In the genomic region with DNA sequence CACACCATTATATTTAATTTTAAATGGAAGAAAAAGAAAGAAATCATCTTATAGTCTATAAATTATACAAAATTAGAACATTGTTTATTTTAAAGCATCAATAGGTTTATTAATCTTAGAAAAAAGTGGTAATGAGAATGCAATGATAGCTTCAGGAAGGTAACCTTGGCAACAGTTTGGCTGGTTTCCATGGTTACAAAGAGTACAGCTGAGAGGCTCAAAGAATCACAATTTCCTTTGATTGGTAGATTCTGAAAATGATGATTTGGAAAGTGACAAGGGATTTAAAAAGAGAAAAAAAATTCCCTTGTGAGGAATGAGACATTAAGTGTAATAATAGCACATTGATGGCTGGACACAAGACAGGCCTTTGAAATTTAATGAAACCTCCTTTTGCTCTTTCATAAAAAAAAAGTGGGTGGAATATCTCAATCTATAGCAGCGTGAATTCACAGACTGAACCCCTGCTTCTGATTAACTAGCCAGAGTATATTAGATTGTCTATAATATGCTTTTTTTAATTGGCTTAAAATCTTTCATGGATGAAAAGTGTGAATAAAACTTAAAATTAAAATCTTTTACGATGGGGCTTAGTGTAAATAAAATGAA, we compare ENCODE assay signal across 14 mouse cellular contexts. TPM values are rescaled to one million over a fixed set of nuclear protein-coding genes. Genes with fewer than 3 reads are reported as not detected.
DNase-seq lines count a peak whose midpoint lies in the region; ATAC-seq and TF ChIP-seq lines count a peak whose summit lies in the region.
"Had no signal": no experiment of that assay in that cellular context is flagged by ENCODE, and none has a peak within 500 bp of the region (broad histone marks: within the 10 kb centered on the region; RNA-seq: fewer than 3 reads in every experiment).

No protein-coding gene starts in this region.

- TF ChIP-seq CTCF in layer of hippocampus, adult 2 months (conservative IDR thresholded peaks at IDR 0.05), result no peak
- no peak for TF ChIP-seq CTCF in midbrain, postnatal 0 days (IDR thresholded peaks at IDR 0.05)

- H3K27me3 ChIP-seq in forebrain, embryonic 13.5 days, result no peaks in the 10 kb centered on the region
- H3K27me3 ChIP-seq in midbrain, postnatal 0 days (ENCODE audit: insufficient read depth, low read length), result no peaks in the 10 kb centered on the region
- H3K27me3 ChIP-seq: embryonic facial prominence, embryonic 13.5 days; heart, embryonic 15.5 days had no signal

- no peaks in the 10 kb centered on the region for H3K9me3 ChIP-seq in forebrain, embryonic 13.5 days (replicated peaks)
- H3K9me3 ChIP-seq in midbrain, postnatal 0 days (ENCODE audit: low read length), result no peaks in the 10 kb centered on the region
- H3K9me3 ChIP-seq: embryonic facial prominence, embryonic 13.5 days; heart, embryonic 15.5 days had no signal

- H3K4me1 ChIP-seq in forebrain, embryonic 13.5 days, result peaks cover 11% of the 10 kb centered on the region
- no peaks in the 10 kb centered on the region; the same call in 1 of the 2 replicates for H3K4me1 ChIP-seq in midbrain, postnatal 0 days (ENCODE audit: insufficient read depth, low read length)
- H3K4me1 ChIP-seq: embryonic facial prominence, embryonic 13.5 days; heart, embryonic 15.5 days had no signal

- peak; percentile 18 for DNase-seq in left cerebral cortex, postnatal 4 days
- no peak for DNase-seq in left cerebral cortex, postnatal 36 days (ENCODE audit: low spot score in 2 of 2)
- peak; percentile 30 to 46 for DNase-seq in layer of hippocampus, adult 2 months (ENCODE audit: low spot score in 2 of 2)
- DNase-seq in midbrain, postnatal 0 days (ENCODE audit: low spot score), result peak; percentile 82
- DNase-seq in spleen, adult 12 weeks (ENCODE audit: low spot score), result no peak
- DNase-seq in heart, postnatal 4 days, result no peak
- no peak for DNase-seq in urinary bladder, postnatal 25 days (ENCODE audit: low spot score)
- DNase-seq: kidney, adult 11 months; lung, embryonic 14.5 days had no signal

- ATAC-seq in forebrain, embryonic 13.5 days, result peak; percentile 76
- ATAC-seq in midbrain, postnatal 0 days (ENCODE audit: low FRiP score), result peak; percentile 56; the same call in 1 of the 2 replicates

- H3K4me3 ChIP-seq in forebrain, embryonic 13.5 days, result no peak overlapping the region
- no peak overlapping the region for H3K4me3 ChIP-seq in layer of hippocampus, adult 2 months
- H3K4me3 ChIP-seq in midbrain, postnatal 0 days (ENCODE audit: low read depth, low read length), result no peak overlapping the region
- H3K4me3 ChIP-seq: embryonic facial prominence, embryonic 13.5 days; heart, embryonic 15.5 days had no signal

- WGBS in forebrain, embryonic 13.5 days, result 27% methylated on average over 2 of the region's 2 CpGs
- WGBS in midbrain, postnatal 0 days, result 30% methylated on average over 2 of the region's 2 CpGs

- no peak overlapping the region for H3K4me2 ChIP-seq in forebrain, embryonic 13.5 days
- no peak overlapping the region for H3K4me2 ChIP-seq in midbrain, postnatal 0 days (ENCODE audit: low read depth, low read length, poor library complexity, severe bottlenecking)
- H3K4me2 ChIP-seq: embryonic facial prominence, embryonic 13.5 days; heart, embryonic 15.5 days; lung, embryonic 14.5 days had no signal

- H3K36me3 ChIP-seq in forebrain, embryonic 13.5 days (ENCODE audit: poor library complexity, severe bottlenecking), result no peaks in the 10 kb centered on the region
- no peaks in the 10 kb centered on the region for H3K36me3 ChIP-seq in midbrain, postnatal 0 days (ENCODE audit: insufficient read depth, low read length)
- H3K36me3 ChIP-seq: embryonic facial prominence, embryonic 13.5 days; heart, embryonic 15.5 days had no signal

- no peak overlapping the region for H3K9ac ChIP-seq in forebrain, embryonic 13.5 days
- no peak overlapping the region for H3K9ac ChIP-seq in midbrain, postnatal 0 days (replicated peaks; ENCODE audit: low read length, poor library complexity, severe bottlenecking)
- H3K9ac ChIP-seq: embryonic facial prominence, embryonic 13.5 days; heart, embryonic 15.5 days; lung, embryonic 14.5 days had no signal

- no peak overlapping the region for H3K27ac ChIP-seq in forebrain, embryonic 13.5 days
- H3K27ac ChIP-seq in layer of hippocampus, adult 2 months, result no peak overlapping the region
- no peak overlapping the region for H3K27ac ChIP-seq in midbrain, postnatal 0 days (ENCODE audit: low read depth, low read length)
- H3K27ac ChIP-seq: embryonic facial prominence, embryonic 13.5 days; heart, embryonic 15.5 days had no signal

- intact Hi-C loops in left cerebral cortex, postnatal 4 days (cut with DNase I), result no loop called here
- intact Hi-C loops in left cerebral cortex, postnatal 36 days (cut with DNase I), result no loop called here

RNA-seq across cellular contexts. Expression of gene Plscr5, which starts 13.8 kb away (rescaled TPM):
- under 1 TPM in 1 of 2 experiments, not detected in 1; 0.50 TPM for total RNA-seq in left cerebral cortex, postnatal 4 days (2021)
- total RNA-seq in left cerebral cortex, postnatal 36 days (2021), result not detected
- 0.18 and 0.29 TPM in 2 replicates for polyA plus RNA-seq in forebrain, embryonic 13.5 days (2015; fragmentation: Nextera tagmentation; extraction: Ambion mirVana)
- not detected for total RNA-seq in layer of hippocampus, adult 2 months (2021)
- total RNA-seq in midbrain, postnatal 0 days (2014; rRNA removed), result 0.47 TPM in 1 of 2 replicates, not detected in the other
- polyA plus RNA-seq in midbrain, postnatal 0 days (2015; fragmentation: Nextera tagmentation; extraction: Ambion mirVana), result 0.79 and 0.85 TPM in 2 replicates
- total RNA-seq in heart, postnatal 4 days (2021), result not detected
- total RNA-seq: gastrocnemius, adult 8-10 months; left cerebral cortex, postnatal 25 days had no signal
- polyA plus RNA-seq: embryonic facial prominence, embryonic 13.5 days; heart, embryonic 15.5 days; lung, embryonic 14.5 days had no signal

Comparison
In these comparisons a context has a peak if more than half of its experiments do, and no peak if none do; other contexts are left out.
1. DNase-seq: peak in left cerebral cortex, postnatal 4 days (single experiment), layer of hippocampus, adult 2 months (2 of 2) and midbrain, postnatal 0 days (single experiment); none in left cerebral cortex, postnatal 36 days (0 of 2), spleen, adult 12 weeks (single experiment), heart, postnatal 4 days (single experiment) and urinary bladder, postnatal 25 days (single experiment).